Mouse (Mus musculus) E14TG2a.4 (cell line): ENCODE results near the gene Bcl2l1.

Source experiments
- H3K27me3 ChIP-seq: 2 replicates; pipeline ENCODE4 v1.6.1; 2014; ENCODE audit warnings: low read length, control low read depth; ENCODE audit not compliant: insufficient read depth
- H3K36me3 ChIP-seq: 2 replicates; pipeline ENCODE4 v1.6.1; 2014; ENCODE audit warnings: low read length, control low read depth; ENCODE audit not compliant: insufficient read depth
- H3K4me1 ChIP-seq: replicated peaks from 2 replicates; pipeline ENCODE4 v1.6.1; 2014; ENCODE audit warnings: low read depth, low read length, control low read depth
- H3K4me3 ChIP-seq: replicated peaks from 2 replicates; pipeline ENCODE4 v1.5.1; 2014; ENCODE audit warnings: mild to moderate bottlenecking, low read length
- H3K9me3 ChIP-seq: 2 replicates; pipeline ENCODE4 v1.6.1; 2014; ENCODE audit warnings: low read length, control low read depth
- CTCF ChIP-seq: conservative IDR thresholded peaks from 2 replicates; pipeline ENCODE4 v1.5.1; 2014; ENCODE audit warnings: low read length
- NANOG ChIP-seq: IDR thresholded peaks from 2 replicates; pipeline ENCODE4 v1.6.1; 2014; ENCODE audit warnings: borderline replicate concordance, low read length, mixed read lengths
- POU5F1 ChIP-seq: IDR thresholded peaks from 2 replicates; pipeline ENCODE4 v1.6.1; 2014; ENCODE audit warnings: low read length, borderline replicate concordance

Bcl2l1 gene

DNA sequence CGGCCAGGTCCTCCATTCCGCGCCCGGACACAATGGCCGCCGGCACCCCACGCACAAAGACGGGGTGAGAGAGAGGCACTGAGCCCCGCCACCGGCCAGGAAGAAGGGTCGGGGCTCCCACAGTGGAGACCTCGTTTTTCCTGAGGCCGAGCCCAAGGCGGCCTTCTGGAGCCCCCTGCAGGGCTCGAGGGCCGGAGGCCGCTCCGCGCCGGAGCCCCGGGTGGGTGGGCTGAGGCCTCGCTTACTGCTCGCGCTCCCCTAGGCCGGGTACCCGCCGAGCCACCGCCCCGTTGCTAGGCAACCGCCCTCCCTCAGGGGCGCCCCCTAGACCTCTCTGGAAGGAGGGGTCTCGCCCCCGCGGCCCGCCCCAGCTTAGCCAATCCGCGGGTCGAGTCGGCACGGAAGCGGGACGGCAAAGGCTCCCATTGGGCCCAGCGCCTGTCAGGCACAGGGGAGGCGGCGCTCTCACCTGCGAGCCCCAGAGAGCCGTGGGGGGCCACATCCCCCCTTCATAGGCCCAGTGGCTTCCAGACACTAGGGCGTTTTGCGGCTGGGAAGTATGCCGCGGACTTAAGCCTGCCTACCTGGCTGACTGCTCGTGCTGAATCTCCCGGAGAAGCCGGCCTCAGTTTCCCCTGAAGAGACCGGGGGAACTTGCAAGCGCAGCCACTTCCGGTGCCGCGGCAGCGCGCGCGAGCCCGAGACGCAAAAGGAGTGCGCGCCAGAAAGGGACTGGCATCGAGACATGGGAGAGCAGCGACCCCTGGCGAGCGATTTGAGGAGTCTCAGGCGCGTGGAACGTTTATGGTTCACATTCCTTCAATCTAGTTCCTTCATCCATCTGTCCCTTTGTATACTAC, at the start of gene Bcl2l1:
Gene Bcl2l1 (minus strand): TSS at position 710 of the 860 bp plus-strand sequence.
- H3K4me1 ChIP-seq: peaks cover 43% of the 10 kb centered on the region
- TF ChIP-seq POU5F1 (no peak), CTCF (peak; percentile 40), NANOG (no peak)
- H3K9me3 ChIP-seq: no peaks in the 10 kb centered on the region
- no peaks in the 10 kb centered on the region for H3K27me3 ChIP-seq
- peak within 1 kb of the TSS; percentile 95 for H3K4me3 ChIP-seq
- peaks cover 28% of the 10 kb centered on the region for H3K36me3 ChIP-seq

DNA sequence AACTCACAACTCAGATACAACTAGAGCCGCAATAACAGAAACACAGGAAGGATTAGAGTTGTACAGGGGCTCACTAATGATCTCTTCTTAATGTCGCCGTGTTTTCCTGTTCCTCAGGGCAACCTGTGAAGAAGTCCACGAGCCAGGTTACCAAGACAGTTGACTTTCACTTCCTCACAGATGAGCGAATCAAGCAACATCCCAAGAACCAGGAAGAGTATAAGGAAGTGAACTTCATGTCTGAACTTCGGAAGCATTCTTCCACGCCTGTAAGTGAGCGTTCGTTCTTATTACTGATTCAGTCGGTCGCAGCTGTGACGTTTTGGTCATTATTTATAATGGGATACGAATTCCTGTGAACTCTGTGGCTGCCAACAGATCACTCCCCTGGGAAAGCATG, 49.4 kb upstream of the Bcl2l1 start:
- no peak overlapping the region for H3K4me3 ChIP-seq
- no peaks in the 10 kb centered on the region for H3K27me3 ChIP-seq
- H3K4me1 ChIP-seq: peaks cover 12% of the 10 kb centered on the region
- no peaks in the 10 kb centered on the region for H3K9me3 ChIP-seq
- TF ChIP-seq CTCF (no peak), POU5F1 (no peak), NANOG (no peak)
- H3K36me3 ChIP-seq: peaks cover 97% of the 10 kb centered on the region

DNA sequence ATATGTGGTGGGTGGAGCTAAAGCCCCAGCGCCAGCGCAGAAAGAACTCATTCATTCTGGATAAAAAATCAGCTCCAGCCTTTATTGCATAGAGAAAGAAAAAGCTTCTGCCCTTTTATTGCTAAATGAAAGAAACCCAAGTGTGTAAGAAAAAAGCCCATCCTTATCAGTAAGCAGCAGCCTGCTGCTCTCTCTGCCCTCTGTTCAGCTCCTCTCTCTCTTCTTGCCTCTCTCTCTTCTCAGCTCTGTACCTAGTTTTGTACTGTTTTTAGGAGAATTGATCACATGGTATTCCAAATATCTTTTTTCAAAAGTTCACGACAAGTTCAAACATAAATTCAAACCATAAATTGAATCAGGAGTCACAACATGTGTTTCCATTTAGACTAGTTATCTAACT, 46.7 kb upstream of the Bcl2l1 start:
- no peaks in the 10 kb centered on the region for H3K27me3 ChIP-seq
- TF ChIP-seq POU5F1 (no peak), CTCF (no peak), NANOG (no peak)
- peaks cover 96% of the 10 kb centered on the region for H3K36me3 ChIP-seq
- H3K4me3 ChIP-seq: no peak overlapping the region
- H3K4me1 ChIP-seq: no peaks in the 10 kb centered on the region; the same call in 1 of the 2 replicates
- H3K9me3 ChIP-seq: no peaks in the 10 kb centered on the region

DNA sequence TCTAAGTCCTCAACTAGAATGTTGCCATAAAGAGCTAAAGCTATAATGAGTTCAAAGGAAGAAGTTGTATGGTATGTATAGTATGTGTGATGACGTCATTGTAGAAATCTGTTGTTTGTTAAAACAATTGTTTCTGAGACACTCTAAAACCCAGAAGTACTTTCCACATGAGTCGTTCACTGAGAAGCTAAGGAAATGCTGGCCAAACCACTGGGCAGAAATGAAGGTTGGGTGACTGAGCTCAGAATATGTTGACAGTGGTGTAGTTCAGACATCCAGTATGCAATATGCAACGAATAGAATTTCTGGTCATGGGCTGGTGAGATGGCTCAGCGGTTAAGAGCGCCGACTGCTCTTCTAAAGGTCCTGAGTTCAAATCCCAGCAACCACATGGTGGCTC, 31.8 kb upstream of the Bcl2l1 start:
- peaks cover 44% of the 10 kb centered on the region for H3K4me1 ChIP-seq
- H3K27me3 ChIP-seq: no peaks in the 10 kb centered on the region
- H3K4me3 ChIP-seq: no peak overlapping the region
- H3K36me3 ChIP-seq: peaks cover 92% of the 10 kb centered on the region
- TF ChIP-seq NANOG (no peak), POU5F1 (no peak), CTCF (no peak)
- no peaks in the 10 kb centered on the region for H3K9me3 ChIP-seq

DNA sequence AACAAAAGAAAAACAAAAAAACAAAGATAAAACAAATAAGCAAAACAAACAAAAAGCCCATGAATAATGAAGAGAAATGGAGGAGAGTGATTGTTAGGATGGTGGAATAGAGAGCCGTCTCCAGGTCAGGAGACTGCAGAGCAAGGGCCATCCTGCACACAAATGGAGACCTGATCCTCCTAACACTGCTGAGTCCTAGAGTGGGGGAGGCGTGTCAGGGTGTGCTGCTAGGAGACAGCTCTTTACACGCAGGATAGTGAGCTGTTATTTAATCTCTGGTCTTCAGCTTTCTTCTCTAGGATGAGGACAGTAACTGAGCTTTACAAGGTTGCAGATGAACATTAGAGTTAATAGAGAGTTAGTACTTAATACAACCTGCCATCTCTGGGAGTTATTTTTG, 31.1 kb upstream of the Bcl2l1 start:
- H3K36me3 ChIP-seq: peaks cover 93% of the 10 kb centered on the region

DNA sequence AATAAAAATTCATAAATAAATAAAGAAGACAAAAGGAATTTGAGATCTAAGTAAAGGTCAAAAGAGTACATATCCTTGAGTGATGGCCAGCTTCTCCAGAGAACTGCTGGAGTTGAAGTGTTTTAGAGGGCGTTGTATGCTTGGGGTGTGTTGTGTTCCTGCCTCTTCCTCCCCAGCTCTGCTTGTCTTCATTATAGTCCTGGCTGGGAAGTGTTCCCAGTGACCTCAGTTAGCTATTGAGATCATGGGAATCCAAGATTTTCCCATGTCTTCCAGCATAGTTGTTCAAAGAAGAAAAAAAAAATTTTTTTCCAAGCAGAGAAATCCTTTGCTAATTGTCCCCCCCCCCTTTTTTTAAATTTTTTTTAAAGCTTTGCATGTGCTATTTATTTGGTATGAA, 30.4 kb upstream of the Bcl2l1 start:
- H3K4me1 ChIP-seq: peaks cover 46% of the 10 kb centered on the region
- TF ChIP-seq NANOG: no peak
- no peak for TF ChIP-seq CTCF
- TF ChIP-seq POU5F1: no peak
- H3K9me3 ChIP-seq: no peaks in the 10 kb centered on the region
- no peak overlapping the region for H3K4me3 ChIP-seq
- no peaks in the 10 kb centered on the region for H3K27me3 ChIP-seq
- H3K36me3 ChIP-seq: peaks cover 93% of the 10 kb centered on the region

More for the DNA sequence above, 31.1 kb upstream of the Bcl2l1 start:
- no peak for TF ChIP-seq CTCF
- no peak for TF ChIP-seq POU5F1
- TF ChIP-seq NANOG: no peak
- no peak overlapping the region for H3K4me3 ChIP-seq
- no peaks in the 10 kb centered on the region for H3K9me3 ChIP-seq
- H3K27me3 ChIP-seq: no peaks in the 10 kb centered on the region
- H3K4me1 ChIP-seq: peaks cover 46% of the 10 kb centered on the region

DNA sequence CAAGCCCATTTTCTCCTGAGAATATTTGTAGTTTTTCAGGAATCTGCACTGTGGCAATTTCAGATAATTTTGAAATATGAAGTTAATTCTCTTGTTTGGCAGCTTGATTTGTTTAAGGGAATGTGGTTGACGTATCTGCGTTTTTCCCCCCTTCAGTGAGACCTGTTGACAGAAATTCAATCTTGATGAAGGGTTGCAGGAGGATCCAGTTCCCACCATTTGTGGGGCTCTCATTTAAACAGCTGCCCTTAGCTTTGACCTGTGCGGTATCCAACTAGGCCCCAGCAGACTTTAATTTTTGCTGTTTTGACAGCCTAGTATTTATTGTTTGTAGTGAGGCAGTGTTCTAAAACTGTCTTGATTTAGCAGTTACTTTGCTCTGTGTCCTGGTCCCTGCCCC, 28.0 kb upstream of the Bcl2l1 start:
- TF ChIP-seq NANOG (no peak), POU5F1 (no peak), CTCF (no peak)

DNA sequence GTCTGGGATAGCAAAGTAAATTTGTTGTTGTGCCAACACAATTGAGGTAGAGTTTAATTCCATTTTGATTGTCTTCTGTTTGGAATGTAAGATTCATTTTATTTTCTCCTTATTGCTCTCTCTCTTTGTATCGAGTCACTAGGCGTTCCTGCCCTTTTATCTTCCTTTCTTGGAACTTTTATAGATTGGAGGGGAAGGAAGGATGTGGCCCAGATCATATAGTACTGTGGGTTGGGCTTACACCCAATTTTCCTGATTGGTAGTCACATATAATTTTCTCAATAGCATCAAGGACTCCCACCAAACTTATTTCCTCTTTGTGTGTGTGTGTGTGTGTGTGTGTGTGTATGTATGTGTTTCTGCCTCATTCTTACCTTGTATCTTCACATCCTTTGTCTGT, 16.9 kb upstream of the Bcl2l1 start:
- Histone ChIP-seq H3K9me3 (no peaks in the 10 kb centered on the region), H3K36me3 (peaks cover 41% of the 10 kb centered on the region), H3K4me3 (peak overlapping the region; percentile 96), H3K4me1 (peaks cover 38% of the 10 kb centered on the region), H3K27me3 (no peaks in the 10 kb centered on the region)
- no peak for TF ChIP-seq CTCF
- no peak for TF ChIP-seq NANOG
- TF ChIP-seq POU5F1: no peak

More for the DNA sequence above, 28.0 kb upstream of the Bcl2l1 start:
- Histone ChIP-seq H3K27me3 (no peaks in the 10 kb centered on the region), H3K36me3 (peaks cover 97% of the 10 kb centered on the region), H3K4me1 (peaks cover 29% of the 10 kb centered on the region), H3K4me3 (no peak overlapping the region), H3K9me3 (no peaks in the 10 kb centered on the region)

DNA sequence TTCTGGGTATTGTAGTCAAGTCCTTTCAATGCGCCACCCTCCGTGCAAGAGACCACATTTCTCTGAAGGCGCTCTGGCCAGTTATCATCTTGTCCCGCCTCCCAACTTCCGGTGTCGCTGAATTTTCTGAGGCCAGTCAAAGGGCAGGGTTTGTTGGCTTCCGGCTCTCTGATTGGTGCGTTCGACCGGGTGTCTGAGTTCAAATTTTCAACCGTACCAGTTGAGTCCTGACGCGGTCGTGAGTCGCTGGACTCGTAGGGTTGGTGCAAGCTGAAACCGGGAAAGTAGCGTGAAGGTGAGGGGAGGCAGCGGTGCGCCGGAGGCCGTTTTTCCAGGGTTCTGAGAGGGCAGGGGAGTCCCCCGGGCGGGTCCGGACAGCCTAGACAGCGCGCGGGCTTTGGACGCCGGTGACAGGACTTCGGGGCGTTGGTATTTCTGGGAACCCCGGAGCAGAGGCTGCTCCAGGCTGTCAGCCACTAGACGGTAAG, 16.3 kb upstream of the Bcl2l1 start, which contains the start of gene Tpx2:
Gene Tpx2 (plus strand): TSS at position 150 of the 488 bp plus-strand sequence.
- Histone ChIP-seq H3K27me3 (no peaks in the 10 kb centered on the region), H3K9me3 (no peaks in the 10 kb centered on the region), H3K4me1 (peaks cover 38% of the 10 kb centered on the region), H3K36me3 (peaks cover 35% of the 10 kb centered on the region), H3K4me3 (peak within 1 kb of the TSS; percentile 96)
- no peak for TF ChIP-seq POU5F1
- TF ChIP-seq CTCF: no peak
- no peak for TF ChIP-seq NANOG
